In the genomic region with DNA sequence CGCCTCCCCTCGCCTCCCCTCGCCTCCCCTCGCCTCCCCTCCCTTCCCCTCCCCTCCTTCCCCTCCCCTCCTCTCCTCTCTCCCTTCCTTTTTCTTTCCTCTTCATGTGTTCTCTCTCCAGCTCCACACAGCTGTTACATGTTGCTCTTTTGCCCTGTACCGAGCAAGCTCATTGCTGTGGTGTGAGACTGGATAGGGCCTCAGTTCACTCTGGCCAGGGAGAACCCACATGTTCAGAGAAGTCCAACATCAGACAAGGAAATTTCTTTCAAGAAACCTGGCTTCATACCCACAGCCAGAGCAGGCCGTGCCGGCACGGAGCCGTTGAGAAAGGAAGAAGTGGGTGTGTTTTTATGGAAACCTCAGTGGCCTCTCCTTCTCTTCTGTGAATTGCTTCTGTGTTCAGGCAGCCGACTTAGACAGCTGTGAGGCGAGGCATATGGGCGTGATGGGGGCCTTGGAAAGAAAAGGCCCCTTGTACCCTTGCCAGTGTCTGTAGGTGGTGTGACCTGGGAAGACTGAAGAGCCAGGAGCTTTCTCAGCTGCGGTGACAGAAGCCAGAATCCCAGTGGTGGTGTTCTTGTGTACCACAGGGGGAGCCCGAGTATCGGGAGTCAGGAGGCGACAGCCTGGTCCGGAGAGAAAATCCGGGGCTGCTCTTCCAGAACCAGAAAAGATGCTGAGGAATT, we compare ENCODE assay signal across 8 mouse cellular contexts. TPM values are rescaled to one million over a fixed set of nuclear protein-coding genes. Genes with fewer than 3 reads are reported as not detected.
A peak's percentile ranks its signal among the peaks of the same experiment; 100 is the strongest.
DNase-seq lines count a peak whose midpoint lies in the region.

No protein-coding gene starts in this region.

- DNase-seq in adrenal gland, adult (ENCODE audit: inconsistent age in 2 of 2, low spot score in 1 of 2) = peak; percentile 48 to 72
- DNase-seq in adrenal gland, postnatal 4 days (ENCODE audit: low spot score in 2 of 2) = no peak
- DNase-seq in lung, postnatal 10 days = peak; percentile 40
- no peak for DNase-seq in lung, adult 18-20 months
- DNase-seq in frontal cortex, postnatal 14 days (ENCODE audit: low spot score in 2 of 2) = peak; percentile 49 to 58
- DNase-seq in left cerebral cortex, adult 18-20 months (ENCODE audit: low spot score in 2 of 2) = peak; percentile 73 to 79
- peak; percentile 61 for DNase-seq in telencephalon, adult 2 months (ENCODE audit: low read depth, low spot score)
- DNase-seq in c-Kit-positive CD71-positive TER-119-positive erythroid progenitor cells, embryonic 14.5 days (ENCODE audit: low spot score) = no peak

RNA-seq across cellular contexts. Expression of gene Zfp648, which starts 11.0 kb away (rescaled TPM):
- under 1 TPM; 0.39 to 0.42 TPM for total RNA-seq in adrenal gland, postnatal 4 days (2021)
- total RNA-seq in left cerebral cortex, adult 18-20 months (2021) = 1 to 10 TPM in 1 of 2 experiments, under 1 TPM in 1; 0.56 to 1.4 TPM

Comparison
In these comparisons a context has a peak if more than half of its experiments do, and no peak if none do; other contexts are left out.
1. DNase-seq: peak in adrenal gland, adult (2 of 2), lung, postnatal 10 days (single experiment), frontal cortex, postnatal 14 days (2 of 2), left cerebral cortex, adult 18-20 months (2 of 2) and telencephalon, adult 2 months (single experiment); none in adrenal gland, postnatal 4 days (0 of 2), lung, adult 18-20 months (0 of 2) and c-Kit-positive CD71-positive TER-119-positive erythroid progenitor cells, embryonic 14.5 days (single experiment).